Mouse (Mus musculus) left cerebral cortex, adult 2 months (tissue): Measurements from ENCODE around the gene Gm49320. TPM values are rescaled to one million over a fixed set of nuclear protein-coding genes. Genes with fewer than 3 reads are reported as not detected.
"Not testable (repeated sequence)": the region's sequence is repeated elsewhere in the genome, so short reads cannot be mapped to it uniquely, and the experiment has no call there.

Source experiments
- DNase-seq, 2 experiments: peaks; one replicate each; pipeline ENCODE4 v3.0.0; 2021 to 2022; ENCODE audit warnings: low spot score in 2 of 2, mixed read lengths in 1 of 2; ENCODE audit errors: extremely low spot score in 1 of 2
- H3K27ac ChIP-seq: fragments of 200-600 bp; 2 replicates; pipeline ENCODE4 v1.8.1; 2022
- H3K4me3 ChIP-seq: fragments of 200-600 bp; 2 replicates; pipeline ENCODE4 v1.8.1; 2022
- CTCF ChIP-seq: fragments of 200-600 bp; IDR thresholded peaks from 2 replicates; pipeline ENCODE4 v1.8.1; 2022; ENCODE audit warnings: antibody characterized with exemption, mild to moderate bottlenecking, moderate library complexity
- intact Hi-C: fragments of 180-260 bp; cut with DNase I; formaldehyde crosslinking; loops from one replicate; pipeline ENCODE4 v1.15.1; 2025
- total RNA-seq, 2 experiments: library from RNA; stranded (reverse); gene quantifications; 2 replicates each; pipeline ENCODE4 v1.2.3; 2021

The Gm49320 gene
- total RNA-seq, 2 experiments from 2014 or later, result 1.8 TPM; not detected in 1

- peak; percentile 95 for DNase-seq
- Histone ChIP-seq H3K4me3 (peak within 1 kb of the TSS; percentile 94), H3K27ac (peak within 1 kb of the TSS; percentile 95)
- no peak for TF ChIP-seq CTCF
- intact Hi-C loops, result loop anchor here (1.0 to 2.0 kb wide), 2 partner anchors 14 to 70 kb away; partner anchors contain the start of genes Gm49320 and Map2k7
Measured at GRCm38 (mm10) chr8:4252934-4253841, 14.5 kb downstream of the Gm49320 start, which contains the start of gene Snapc2. Snapc2 (plus strand) TSS chr8:4253080.

GRCm38 (mm10) chr8:4254001-4254400 lies 15.3 kb downstream of the Gm49320 start:
- peak overlapping the region; percentile 94 for H3K4me3 ChIP-seq
- intact Hi-C loops, result no loop called here
- DNase-seq, result peak; percentile 61 to 62
- peak; percentile 52 for TF ChIP-seq CTCF
- peak overlapping the region; percentile 95 for H3K27ac ChIP-seq

- not testable (repeated sequence) for H3K4me3 ChIP-seq, DNase-seq
- H3K27ac ChIP-seq, result peak overlapping the region; percentile 16; the same call in 1 of the 2 replicates
- intact Hi-C loops, result loop anchor here (5.0 kb wide), 2 partner anchors 88 to 113 kb away; partner anchors contain the start of gene Evi5l
Measured at GRCm38 (mm10) chr8:4255471-4255870, 16.8 kb downstream of the Gm49320 start.

GRCm38 (mm10) chr8:4256911-4257310 lies 18.2 kb downstream of the Gm49320 start:
- peak; percentile 79 to 82 for DNase-seq
- no peak for TF ChIP-seq CTCF
- intact Hi-C loops, result loop anchor here (5.0 kb wide), 2 partner anchors 90 to 115 kb away; partner anchors contain the start of gene Evi5l
- Histone ChIP-seq H3K27ac (peak overlapping the region; percentile 95), H3K4me3 (peak overlapping the region; percentile 83; the same call in 1 of the 2 replicates)

- H3K4me3 ChIP-seq, result peak overlapping the region; percentile 83
Measured at GRCm38 (mm10) chr8:4257350-4257749, 18.7 kb downstream of the Gm49320 start.

GRCm38 (mm10) chr8:4258233-4258632 lies 19.6 kb downstream of the Gm49320 start:
- intact Hi-C loops, result loop anchor here (5.0 kb wide), 2 partner anchors 91 to 116 kb away; partner anchors contain the start of gene Evi5l

More at GRCm38 (mm10) chr8:4257350-4257749, 18.7 kb downstream of the Gm49320 start:
- H3K27ac ChIP-seq, result peak overlapping the region; percentile 95
- DNase-seq, result no peak
- intact Hi-C loops, result loop anchor here (5.0 kb wide), 2 partner anchors 90 to 115 kb away; partner anchors contain the start of gene Evi5l
- TF ChIP-seq CTCF, result no peak

GRCm38 (mm10) chr8:4258678-4259077 lies 20.0 kb downstream of the Gm49320 start:
- intact Hi-C loops, result loop anchor here (5.0 kb wide), 2 partner anchors 91 to 116 kb away; partner anchors contain the start of gene Evi5l
- peak overlapping the region; percentile 95 for H3K27ac ChIP-seq
- DNase-seq, result peak; percentile 52 to 57
- peak overlapping the region; percentile 83 for H3K4me3 ChIP-seq
- no peak for TF ChIP-seq CTCF

More at GRCm38 (mm10) chr8:4258233-4258632, 19.6 kb downstream of the Gm49320 start:
- peak overlapping the region; percentile 83 for H3K4me3 ChIP-seq
- peak; percentile 91 for TF ChIP-seq CTCF
- H3K27ac ChIP-seq, result peak overlapping the region; percentile 95
- DNase-seq, result peak; percentile 84 to 87

GRCm38 (mm10) chr8:4259125-4259804 lies 20.6 kb downstream of the Gm49320 start, which contains the start of gene Ctxn1:
Ctxn1 (minus strand) TSS chr8:4259274.
- Histone ChIP-seq H3K4me3 (peak within 1 kb of the TSS; percentile 83), H3K27ac (peak within 1 kb of the TSS; percentile 95)
- peak; percentile 94 to 95 for DNase-seq
- intact Hi-C loops, result loop anchor here (5.0 kb wide), 2 partner anchors 92 to 117 kb away; partner anchors contain the start of gene Evi5l
- no peak for TF ChIP-seq CTCF

- Histone ChIP-seq H3K27ac (peak overlapping the region; percentile 95), H3K4me3 (no peak overlapping the region; the same call in 1 of the 2 replicates)
- TF ChIP-seq CTCF, result no peak
- DNase-seq, result no peak
- intact Hi-C loops, result loop anchor here (5.0 kb wide), 2 partner anchors 92 to 117 kb away; partner anchors contain the start of gene Evi5l
Measured at GRCm38 (mm10) chr8:4259805-4260170, 21.1 kb downstream of the Gm49320 start.

GRCm38 (mm10) chr8:4263105-4263791 lies 24.6 kb downstream of the Gm49320 start:
- H3K4me3 ChIP-seq, result no peak overlapping the region
- no peak for TF ChIP-seq CTCF
- intact Hi-C loops, result no loop called here
- DNase-seq, result no peak
- peak overlapping the region; percentile 79 for H3K27ac ChIP-seq
